In the genomic region with DNA sequence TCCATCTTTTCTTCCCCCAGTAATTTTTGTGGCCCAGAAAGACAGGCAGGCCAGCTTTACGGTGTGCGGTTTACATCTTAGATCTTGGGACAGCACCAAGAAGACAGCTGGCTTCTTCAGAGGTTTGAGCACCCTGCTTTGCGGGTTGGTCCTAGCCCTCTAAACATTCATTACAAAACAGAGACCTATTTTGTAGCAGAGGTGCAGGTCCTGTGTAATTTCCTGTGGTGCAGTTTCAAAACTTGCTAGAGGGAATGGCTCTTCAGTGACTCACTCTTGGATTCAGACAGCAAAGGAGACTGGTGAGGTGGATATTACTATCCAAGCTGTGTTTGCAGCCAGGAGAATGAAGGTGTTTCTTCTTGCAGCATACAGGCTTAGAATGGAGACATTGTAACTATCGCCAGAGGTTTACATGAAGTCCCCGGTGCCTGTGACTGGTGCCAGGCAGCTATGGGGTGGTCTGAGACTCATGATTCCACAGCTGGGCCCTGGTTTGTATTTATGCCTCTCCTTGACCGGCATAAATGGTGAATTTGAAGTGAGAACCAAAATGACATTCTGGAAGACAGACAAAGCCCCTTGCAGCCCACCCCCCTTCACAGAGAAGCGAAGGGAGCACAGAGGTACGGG, we compare ENCODE assay signal across 9 mouse cellular contexts. TPM values are rescaled to one million over a fixed set of nuclear protein-coding genes. Genes with fewer than 3 reads are reported as not detected.
A peak's percentile ranks its signal among the peaks of the same experiment; 100 is the strongest.
DNase-seq lines count a peak whose midpoint lies in the region; ATAC-seq and TF ChIP-seq lines count a peak whose summit lies in the region.
"Had no signal": no experiment of that assay in that cellular context is flagged by ENCODE, and none has a peak within 500 bp of the region (broad histone marks: within the 10 kb centered on the region; RNA-seq: fewer than 3 reads in every experiment).

No protein-coding gene starts in this region.

- no peaks in the 10 kb centered on the region for H3K27me3 ChIP-seq in lung, postnatal 0 days (replicated peaks; ENCODE audit: insufficient read depth, low read length)
- H3K27me3 ChIP-seq in intestine, postnatal 0 days (replicated peaks; ENCODE audit: control insufficient read depth, insufficient read depth, low read length): no peaks in the 10 kb centered on the region

- peaks cover 22% of the 10 kb centered on the region for H3K4me1 ChIP-seq in lung, postnatal 0 days (ENCODE audit: insufficient read depth, low read depth, low read length)
- peaks cover 9% of the 10 kb centered on the region for H3K4me1 ChIP-seq in brown adipose tissue, adult 24 weeks (ENCODE audit: control insufficient read depth, insufficient read depth, insufficient read length, low read length)
- peaks cover 9% of the 10 kb centered on the region; the same call in 1 of the 2 replicates for H3K4me1 ChIP-seq in intestine, postnatal 0 days (replicated peaks; ENCODE audit: control insufficient read depth, insufficient read depth, low read length)

- 65% methylated on average over 8 of the region's 8 CpGs for WGBS in lung, postnatal 0 days
- WGBS in intestine, postnatal 0 days: 69% methylated on average over 8 of the region's 8 CpGs

- H3K9me3 ChIP-seq in lung, postnatal 0 days (ENCODE audit: low read length): no peaks in the 10 kb centered on the region
- no peaks in the 10 kb centered on the region for H3K9me3 ChIP-seq in intestine, postnatal 0 days (ENCODE audit: control insufficient read depth)

- peak overlapping the region; percentile 9; the same call in 1 of the 2 replicates for H3K27ac ChIP-seq in lung, postnatal 0 days (ENCODE audit: low read length)
- peak overlapping the region; percentile 51 for H3K27ac ChIP-seq in brown adipose tissue, adult 24 weeks (replicated peaks; ENCODE audit: low read depth, low read length)
- H3K27ac ChIP-seq in intestine, postnatal 0 days (ENCODE audit: low read depth, low read length): peak overlapping the region; percentile 60; the same call in 1 of the 2 replicates
- no peak overlapping the region for H3K27ac ChIP-seq in left cerebral cortex, adult 2 months

- H3K4me3 ChIP-seq in lung, postnatal 0 days (ENCODE audit: low read depth, low read length): no peak overlapping the region
- H3K4me3 ChIP-seq in brown adipose tissue, adult 24 weeks (ENCODE audit: insufficient read depth, low read depth, low read length): no peak overlapping the region
- no peak overlapping the region for H3K4me3 ChIP-seq in intestine, postnatal 0 days (ENCODE audit: low read depth, low read length)
- H3K4me3 ChIP-seq in left cerebral cortex, adult 2 months: no peak overlapping the region

- no peak for TF ChIP-seq CTCF in lung, postnatal 0 days (IDR thresholded peaks at IDR 0.05)
- TF ChIP-seq CTCF in intestine, postnatal 0 days (IDR thresholded peaks at IDR 0.05; ENCODE audit: low read depth): no peak
- no peak for TF ChIP-seq CTCF in left cerebral cortex, adult 2 months (IDR thresholded peaks at IDR 0.05)

- no peak overlapping the region for H3K9ac ChIP-seq in lung, postnatal 0 days (replicated peaks; ENCODE audit: low read depth)
- H3K9ac ChIP-seq in intestine, postnatal 0 days (ENCODE audit: low read depth, low read length): no peak overlapping the region

- H3K36me3 ChIP-seq in lung, postnatal 0 days (ENCODE audit: insufficient read depth, low read length): no peaks in the 10 kb centered on the region
- no peaks in the 10 kb centered on the region for H3K36me3 ChIP-seq in intestine, postnatal 0 days (ENCODE audit: control insufficient read depth, insufficient read depth)

- DNase-seq in lung, postnatal 0 days (ENCODE audit: low spot score): no peak
- DNase-seq in lung, postnatal 36 days: no peak
- peak; percentile 54 for DNase-seq in thymus, postnatal 14 days
- no peak for DNase-seq in B cell, adult 2 months
- no peak for DNase-seq in adrenal gland, postnatal 10 days
- DNase-seq in left cerebral cortex, adult 2 months (ENCODE audit: extremely low spot score in 1 of 2, low spot score in 2 of 2): no peak
- DNase-seq: midbrain, embryonic 14.5 days had no signal

- no peak for ATAC-seq in lung, postnatal 0 days
- no peak for ATAC-seq in intestine, postnatal 0 days

- no peak overlapping the region for H3K4me2 ChIP-seq in lung, postnatal 0 days (replicated peaks; ENCODE audit: low read depth, low read length)
- no peak overlapping the region for H3K4me2 ChIP-seq in intestine, postnatal 0 days (replicated peaks; ENCODE audit: low read depth)

- TF ChIP-seq EP300 in lung, postnatal 0 days (IDR thresholded peaks at IDR 0.05): no peak

- intact Hi-C loops in left cerebral cortex, adult 2 months (cut with DNase I): no loop called here

RNA-seq across cellular contexts. Expression of gene Phlda1, which starts 10.8 kb away (rescaled TPM):
- polyA plus RNA-seq in lung, postnatal 0 days (2015; fragmentation: Nextera tagmentation; extraction: Ambion mirVana): 97.0 and 100.0 TPM in 2 replicates
- polyA plus RNA-seq in brown adipose tissue, adult 24 weeks (2012; ENCODE audit: insufficient read depth, insufficient read length, missing spikeins): 5.5 and 14.5 TPM in 2 replicates
- 21.0 and 21.4 TPM in 2 replicates for polyA plus RNA-seq in intestine, postnatal 0 days (2015; fragmentation: Nextera tagmentation; extraction: Ambion mirVana)
- 10 to 100 TPM; 36.3 to 40.2 TPM for total RNA-seq in adrenal gland, postnatal 10 days (2021)
- 10 to 100 TPM; 31.3 to 42.2 TPM for total RNA-seq in left cerebral cortex, adult 2 months (2021)

RNA-seq across cellular contexts. Expression of gene Nap1l1, which starts 43.9 kb away (rescaled TPM):
- polyA plus RNA-seq in lung, postnatal 0 days (2015; fragmentation: Nextera tagmentation; extraction: Ambion mirVana): 127 and 133 TPM in 2 replicates
- polyA plus RNA-seq in brown adipose tissue, adult 24 weeks (2012; ENCODE audit: insufficient read depth, insufficient read length, missing spikeins): 115 and 130 TPM in 2 replicates
- polyA plus RNA-seq in intestine, postnatal 0 days (2015; fragmentation: Nextera tagmentation; extraction: Ambion mirVana): 62.1 and 64.2 TPM in 2 replicates
- 100 to 1,000 TPM; 130 to 141 TPM for total RNA-seq in adrenal gland, postnatal 10 days (2021)
- total RNA-seq in left cerebral cortex, adult 2 months (2021): 100 to 1,000 TPM; 217 to 237 TPM
